Mouse (Mus musculus) B cell, adult 67 days (primary cell): ENCODE data around the gene Irs3. TPM values are rescaled to one million over a fixed set of nuclear protein-coding genes. Genes with fewer than 3 reads are reported as not detected.

ENCODE experiments used
- total RNA-seq, 2 experiments: library from RNA; stranded (reverse); gene quantifications; 4 replicates each; pipeline ENCODE4 v1.2.4; 2023

Gene Irs3
- not detected for total RNA-seq

GRCm38 (mm10) chr5:137645652-137646091, at the start of gene Irs3:
TSS of gene Irs3 (minus strand) at chr5:137645714.

GRCm38 (mm10) chr5:137684294-137685123, 39.0 kb upstream of the Irs3 start, which contains the start of gene Agfg2:
TSS of gene Agfg2 (minus strand) at chr5:137684726.

GRCm38 (mm10) chr5:137641054-137641453, 4.5 kb downstream of the Irs3 start, which contains the start of gene Sap25:
TSS of gene Sap25 (plus strand) at chr5:137641334.

GRCm38 (mm10) chr5:137628498-137629305, 16.8 kb downstream of the Irs3 start, which contains the start of the genes Fbxo24, Lrch4 and Gm20605:
TSS of gene Fbxo24 (minus strand) at chr5:137629002.
TSS of gene Lrch4 (plus strand) at chr5:137629121.
TSS of gene Gm20605 (plus strand) at chr5:137629175.

GRCm38 (mm10) chr5:137613550-137613949, 32.0 kb downstream of the Irs3 start, which contains the start of gene Pcolce:
TSS of gene Pcolce (minus strand) at chr5:137613784.

GRCm38 (mm10) chr5:137600619-137601364, 44.7 kb downstream of the Irs3 start, which contains the start of gene Mospd3:
TSS of gene Mospd3 (minus strand) at chr5:137601058.

Other genes with a start within 250 kb of the Irs3 start
- not detected for gene Zan, start 168.7 kb downstream of the Irs3 start, total RNA-seq
- 10 to 100 TPM; 24.3 to 29.7 TPM for gene Pop7, start 143.2 kb downstream of the Irs3 start, total RNA-seq
- 100 to 1,000 TPM; 123 to 130 TPM for gene Gigyf1, start 127.2 kb downstream of the Irs3 start, total RNA-seq
- gene Epo, start 112.5 kb downstream of the Irs3 start, total RNA-seq, result not detected
- gene Gnb2, start 112.2 kb downstream of the Irs3 start, total RNA-seq, result 100 to 1,000 TPM; 426 to 449 TPM
- gene Actl6b, start 92.2 kb downstream of the Irs3 start, total RNA-seq, result not detected
- 1 to 10 TPM in 1 of 2 experiments, not detected in 1; 1.2 TPM for gene Tfr2, start 75.9 kb downstream of the Irs3 start, total RNA-seq
- 10 to 100 TPM; 35.1 to 36.0 TPM for gene Mospd3, start 44.7 kb downstream of the Irs3 start, total RNA-seq
- gene Pcolce, start 31.9 kb downstream of the Irs3 start, total RNA-seq, result 1 to 10 TPM in 1 of 2 experiments, not detected in 1; 1.6 TPM
- under 1 TPM in 1 of 2 experiments, not detected in 1; 0.39 TPM for gene Fbxo24, start 16.7 kb downstream of the Irs3 start, total RNA-seq
- gene Lrch4, start 16.6 kb downstream of the Irs3 start, total RNA-seq, result 100 to 1,000 TPM; 216 to 222 TPM
- gene Gm20605, start 16.5 kb downstream of the Irs3 start, total RNA-seq, result 10 to 100 TPM; 65.4 to 76.3 TPM
- 100 to 1,000 TPM; 113 to 123 TPM for gene Sap25, start 4.4 kb downstream of the Irs3 start, total RNA-seq
- gene Agfg2, start 39.0 kb upstream of the Irs3 start, total RNA-seq, result 10 to 100 TPM; 17.9 to 21.4 TPM
- gene Nyap1, start 95.9 kb upstream of the Irs3 start, total RNA-seq, result under 1 TPM; 0.21 to 0.78 TPM
- gene Tsc22d4, start 100.0 kb upstream of the Irs3 start, total RNA-seq, result 100 to 1,000 TPM; 233 to 247 TPM
- 10 to 100 TPM; 26.7 to 28.6 TPM for gene Ppp1r35, start 133.1 kb upstream of the Irs3 start, total RNA-seq
- gene Mepce, start 141.9 kb upstream of the Irs3 start, total RNA-seq, result 10 to 100 TPM; 76.0 to 99.8 TPM
- gene Zcwpw1, start 142.1 kb upstream of the Irs3 start, total RNA-seq, result 10 to 100 TPM; 21.1 to 23.3 TPM
- 1 to 10 TPM; 2.1 to 2.2 TPM for gene Pilra, start 190.6 kb upstream of the Irs3 start, total RNA-seq
- 1 to 10 TPM in 1 of 2 experiments, not detected in 1; 3.2 TPM for gene Pilrb1, start 212.4 kb upstream of the Irs3 start, total RNA-seq
- gene Pilrb2, start 226.1 kb upstream of the Irs3 start, total RNA-seq, result 1 to 10 TPM in 1 of 2 experiments, not detected in 1; 1.1 TPM